Mouse (Mus musculus) activated CD4-positive, CD25-positive, alpha-beta regulatory T cell, adult 9 weeks (primary cell): ENCODE results near the gene Gm21788. TPM values are rescaled to one million over a fixed set of nuclear protein-coding genes. Genes with fewer than 3 reads are reported as not detected.

Experiments used
- polyA plus RNA-seq: library from polyadenylated mRNA; unstranded; fragments of 100-300 nt; shearing (Covaris generic); gene quantifications from one replicate; pipeline ENCODE4 v1.2.1, GENCODE M21; 2017

Gm21788 gene
- polyA plus RNA-seq = not detected

GRCm38 (mm10) chrY:7404710-7405109 is at the start of gene Gm21788:
Gm21788 (plus strand) TSS chrY:7405010.

Other genes starting within 250 kb of the Gm21788 start
- not detected for gene Gm21244, start 235.7 kb upstream of the Gm21788 start, polyA plus RNA-seq
- gene Gm28998, start 151.2 kb upstream of the Gm21788 start, polyA plus RNA-seq = not detected
- not detected for gene Gm20826, start 233.5 kb downstream of the Gm21788 start, polyA plus RNA-seq